Mouse (Mus musculus) adrenal gland, adult 8-10 months (tissue): ENCODE results near the gene Ppil6. TPM values are rescaled to one million over a fixed set of nuclear protein-coding genes. Genes with fewer than 3 reads are reported as not detected.

Experiments used
- DNase-seq: peaks from one replicate; pipeline ENCODE4 v3.0.0; 2022
- total RNA-seq, 4 experiments: library from RNA; stranded (reverse); gene quantifications; 2 replicates each; pipeline ENCODE4 v1.2.4; 2022

Ppil6 gene
- total RNA-seq, 4 experiments from 2014 or later = 0.77 to 1.7 (median 1.4) TPM; not detected in 1

DNA sequence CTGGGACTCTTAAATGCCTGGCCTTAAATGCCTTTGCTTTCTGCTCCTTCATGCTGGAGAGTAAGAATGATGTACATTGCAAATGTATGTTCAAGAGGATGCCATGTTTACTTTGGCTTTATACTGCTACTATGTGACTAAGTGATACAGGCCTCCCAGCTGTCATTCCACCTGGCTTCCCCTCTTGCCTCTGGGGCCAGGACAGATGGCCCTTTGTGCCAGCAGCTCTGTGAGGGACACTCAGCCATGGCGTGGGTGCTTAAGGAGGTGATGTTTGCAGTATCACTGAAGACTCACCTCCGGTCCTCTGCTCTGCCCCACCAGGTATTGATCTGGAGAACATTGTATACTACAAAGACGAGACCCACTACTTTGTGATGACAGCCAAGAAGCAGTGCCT is 10.3 kb upstream of the Ppil6 start:
- DNase-seq = no peak

DNA sequence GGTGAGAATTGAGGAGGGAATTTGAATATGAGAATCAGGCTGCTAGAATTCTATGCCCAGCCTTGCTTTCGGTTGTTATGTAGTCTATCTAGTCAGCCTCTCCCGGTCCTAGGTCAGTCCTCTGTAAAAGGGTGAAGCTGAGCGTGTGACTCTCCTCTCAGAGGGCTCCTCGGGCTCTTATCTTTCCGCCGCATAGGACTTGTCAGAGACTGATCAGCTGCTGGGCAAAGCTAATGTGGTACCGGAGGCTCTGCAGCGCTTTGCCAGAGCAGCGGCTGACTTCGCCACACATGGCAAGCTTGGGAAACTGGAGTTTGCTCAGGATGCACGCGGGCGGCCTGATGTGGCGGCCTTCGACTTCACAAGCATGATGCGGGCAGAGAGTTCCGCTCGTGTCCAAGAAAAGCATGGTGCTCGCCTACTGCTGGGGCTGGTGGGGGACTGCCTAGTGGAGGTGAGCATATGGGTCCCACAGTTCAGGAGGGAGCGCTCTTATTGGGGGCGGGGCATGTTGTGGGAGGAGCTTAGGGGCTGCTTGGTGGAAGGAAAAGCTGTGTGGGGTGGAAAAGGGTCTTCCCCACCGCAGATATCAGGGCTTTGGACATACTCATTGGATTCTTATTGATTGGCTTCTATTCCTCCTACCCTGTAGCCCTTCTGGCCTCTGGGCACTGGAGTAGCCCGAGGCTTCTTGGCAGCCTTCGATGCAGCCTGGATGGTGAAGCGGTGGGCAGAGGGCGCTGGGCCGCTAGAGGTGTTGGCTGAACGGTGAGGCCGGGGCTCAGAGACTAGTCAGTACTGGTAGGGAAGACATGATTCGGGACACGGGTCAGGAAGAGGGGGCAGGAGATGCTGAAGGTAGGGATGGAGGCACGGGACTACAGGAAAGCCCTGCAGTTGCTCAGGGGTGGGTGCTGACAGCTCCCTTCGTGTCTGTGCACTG is 9.0 kb upstream of the Ppil6 start:
- DNase-seq = no peak

DNA sequence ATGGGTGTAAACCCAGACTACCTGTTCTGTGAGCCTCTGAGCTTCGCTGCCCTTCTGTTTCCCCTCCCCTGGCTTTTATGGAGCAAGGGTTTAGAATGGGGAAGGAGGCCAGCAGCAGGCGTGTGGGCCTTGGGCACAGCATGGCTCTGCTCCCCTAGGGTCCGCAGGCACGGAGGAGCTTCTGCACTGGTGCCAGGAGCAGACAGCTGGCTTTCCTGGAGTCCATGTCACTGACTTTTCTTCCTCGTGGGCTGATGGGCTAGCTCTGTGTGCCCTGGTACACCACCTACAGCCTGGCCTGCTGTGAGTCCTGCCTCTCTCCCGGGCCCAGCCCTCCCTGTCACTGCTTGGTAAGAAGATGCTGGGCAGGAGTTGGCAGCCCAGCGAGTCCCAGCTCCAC is 7.8 kb upstream of the Ppil6 start:
- DNase-seq = no peak

- DNase-seq = no peak
These were observed 4.5 kb upstream of the Ppil6 start for GRCm38 (mm10) chr10:41485778-41486177.

GRCm38 (mm10) chr10:41486506-41487170 is 3.6 kb upstream of the Ppil6 start:
- no peak for DNase-seq

GRCm38 (mm10) chr10:41488877-41489276 is 1.4 kb upstream of the Ppil6 start:
- DNase-seq = no peak

DNA sequence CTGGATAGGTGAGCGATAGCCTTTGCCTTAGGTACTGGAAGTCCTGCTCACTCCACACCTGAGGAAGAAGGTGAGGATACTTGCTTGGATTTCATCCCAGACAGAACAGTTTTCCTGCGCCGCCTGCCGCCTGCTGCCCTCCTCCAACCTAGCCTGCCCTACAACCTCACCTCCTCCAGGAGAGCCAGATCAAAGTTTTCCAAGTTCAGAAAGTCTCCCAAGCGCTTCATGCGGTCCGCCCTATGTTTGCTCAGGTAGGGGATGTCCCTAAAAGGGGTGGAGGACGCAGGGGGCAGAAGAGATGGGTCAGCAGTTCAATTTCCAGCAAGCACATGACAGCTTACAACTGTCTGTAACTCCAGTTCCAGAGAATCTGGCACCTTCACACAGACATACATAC is 945 bp upstream of the Ppil6 start:
- DNase-seq = no peak

DNA sequence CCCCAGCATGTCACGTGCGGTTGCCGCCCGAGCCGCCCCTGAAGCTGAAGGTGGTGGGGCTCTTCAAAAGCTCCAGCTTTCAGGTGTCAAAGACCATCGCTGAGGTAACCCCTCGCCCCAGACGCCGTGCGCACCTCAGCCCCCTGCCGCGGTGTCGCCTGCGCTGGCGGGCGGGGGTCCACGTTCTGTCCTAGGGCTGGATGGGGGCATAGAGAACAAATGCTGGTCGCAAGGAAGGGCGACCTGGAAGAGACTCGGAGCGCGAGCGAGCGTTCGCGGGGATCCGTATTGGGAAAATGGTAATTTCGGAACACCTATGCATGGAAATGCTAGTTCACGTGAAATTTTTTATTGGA is 257 bp downstream of the Ppil6 start:
- DNase-seq = no peak

GRCm38 (mm10) chr10:41491111-41491510 is 872 bp downstream of the Ppil6 start:
- DNase-seq = no peak

DNA sequence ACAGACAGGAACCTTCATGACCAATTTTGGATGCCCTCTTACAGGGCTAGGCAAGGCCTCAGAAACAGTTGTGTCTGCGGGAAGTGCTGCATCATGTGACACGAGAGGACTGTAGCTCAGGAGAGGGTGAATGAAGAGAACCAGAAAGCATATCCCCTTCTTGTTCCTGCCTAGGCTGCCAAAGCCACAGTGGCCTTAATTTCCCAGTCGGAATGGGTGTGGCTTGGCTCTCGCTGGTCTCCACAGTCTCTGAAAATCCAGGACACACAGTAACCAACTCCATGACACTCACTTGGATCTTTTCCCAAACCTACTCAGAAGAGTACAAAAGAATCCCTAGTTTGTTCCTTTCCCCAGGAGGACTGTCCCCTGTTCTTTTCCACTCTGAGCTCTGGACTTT is 10.7 kb downstream of the Ppil6 start:
- peak; percentile 39 for DNase-seq

GRCm38 (mm10) chr10:41504996-41505395 is 14.8 kb downstream of the Ppil6 start:
- no peak for DNase-seq

GRCm38 (mm10) chr10:41505446-41505845 is 15.2 kb downstream of the Ppil6 start:
- peak; percentile 52 for DNase-seq

DNA sequence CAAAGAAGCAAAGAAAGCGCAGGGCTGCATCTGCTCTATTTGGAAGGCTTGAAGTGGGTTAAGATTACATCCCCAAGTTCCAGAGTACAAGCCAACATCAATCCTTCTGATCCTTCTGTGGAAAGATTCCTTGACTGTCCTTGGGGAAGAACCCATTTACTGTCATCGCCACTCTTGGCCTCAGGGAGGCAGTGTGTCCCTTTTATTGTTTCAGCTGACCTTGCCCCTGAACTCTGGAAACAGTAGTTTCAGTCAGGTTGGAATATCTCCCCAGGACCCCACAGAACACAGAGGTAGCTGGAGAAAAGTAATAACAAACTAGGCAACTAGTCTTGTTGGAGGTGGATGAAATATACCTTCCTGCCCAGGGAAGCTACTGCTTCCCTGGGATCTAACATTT is 18.9 kb downstream of the Ppil6 start:
- no peak for DNase-seq

GRCm38 (mm10) chr10:41514301-41514700 is 24.1 kb downstream of the Ppil6 start:
- no peak for DNase-seq

DNA sequence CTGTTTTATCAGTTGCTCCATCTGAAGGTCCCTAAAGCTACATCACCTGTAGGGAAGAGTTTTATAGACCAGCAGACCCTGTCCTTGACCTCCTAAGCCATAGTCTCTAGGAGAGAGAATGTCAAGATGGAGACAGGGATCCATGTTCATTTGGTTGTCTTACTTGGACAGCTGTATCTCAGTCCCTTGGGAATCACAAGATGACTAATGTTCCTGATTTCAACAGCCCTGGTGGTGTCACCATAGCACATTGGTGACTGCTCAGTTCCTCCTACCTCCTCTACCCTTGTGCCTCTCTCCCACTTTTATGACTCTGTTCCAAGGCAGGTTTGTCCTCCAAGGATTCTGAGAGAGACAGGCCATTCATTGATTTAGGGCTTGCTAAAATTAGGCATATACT is 24.7 kb downstream of the Ppil6 start:
- no peak for DNase-seq

DNA sequence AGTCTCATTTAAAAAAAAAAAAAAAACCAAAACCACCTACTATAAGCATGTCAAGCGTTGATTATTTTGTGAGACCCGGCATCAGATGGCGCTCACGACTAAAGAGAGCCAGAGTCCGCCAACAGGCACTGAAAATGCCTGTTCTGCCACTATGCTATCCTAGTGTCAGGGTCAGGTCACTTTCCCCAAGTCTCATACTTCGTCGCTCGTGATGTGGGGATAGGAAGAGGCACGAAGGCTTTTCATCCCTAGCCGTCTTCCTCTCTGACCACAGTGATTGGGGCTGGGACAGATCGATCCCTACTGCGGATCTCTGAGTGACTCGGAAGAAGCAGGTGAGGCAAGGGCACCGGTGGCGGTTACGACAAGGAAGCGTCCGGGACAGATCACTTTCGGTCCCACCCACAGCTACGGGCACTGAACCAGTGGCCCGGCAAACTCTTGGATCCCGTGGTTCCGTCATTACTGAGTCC is 28.3 kb downstream of the Ppil6 start:
- peak; percentile 76 for DNase-seq

DNA sequence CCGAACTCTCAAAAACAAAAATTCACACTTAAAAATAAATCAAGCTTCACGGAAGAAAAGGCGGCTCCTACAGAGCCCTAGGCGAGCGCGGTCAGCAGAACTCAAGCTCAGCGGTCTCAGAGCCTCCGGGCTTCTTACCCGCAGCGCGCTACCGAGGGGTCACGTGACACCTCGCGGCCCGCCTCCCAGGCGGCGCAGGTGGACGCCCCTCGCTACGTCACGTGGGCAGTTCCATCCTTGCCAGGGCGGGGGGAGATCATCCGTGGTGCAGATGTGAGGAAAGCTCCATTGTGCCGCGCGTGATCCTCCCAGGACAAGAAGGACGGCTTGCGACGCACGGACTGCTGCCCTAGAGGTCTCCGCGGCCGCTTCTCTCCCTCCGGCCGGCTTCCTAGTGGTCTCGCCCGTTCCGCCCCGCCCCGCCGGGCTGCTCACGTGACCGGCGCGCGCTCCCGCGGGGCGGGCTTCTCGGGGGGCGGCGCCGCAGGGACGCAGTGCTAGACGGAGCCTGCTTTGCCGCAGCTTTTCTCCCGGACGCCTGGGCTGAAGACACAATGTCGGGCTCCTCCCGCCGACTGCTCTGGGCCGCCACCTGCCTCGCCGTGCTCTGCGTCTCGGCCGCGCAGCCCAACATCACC is 28.9 kb downstream of the Ppil6 start, which contains the start of gene Cd164:
TSS of gene Cd164 (plus strand) at position 434 of the 638 bp plus-strand sequence.
- peak; percentile 85 for DNase-seq

DNA sequence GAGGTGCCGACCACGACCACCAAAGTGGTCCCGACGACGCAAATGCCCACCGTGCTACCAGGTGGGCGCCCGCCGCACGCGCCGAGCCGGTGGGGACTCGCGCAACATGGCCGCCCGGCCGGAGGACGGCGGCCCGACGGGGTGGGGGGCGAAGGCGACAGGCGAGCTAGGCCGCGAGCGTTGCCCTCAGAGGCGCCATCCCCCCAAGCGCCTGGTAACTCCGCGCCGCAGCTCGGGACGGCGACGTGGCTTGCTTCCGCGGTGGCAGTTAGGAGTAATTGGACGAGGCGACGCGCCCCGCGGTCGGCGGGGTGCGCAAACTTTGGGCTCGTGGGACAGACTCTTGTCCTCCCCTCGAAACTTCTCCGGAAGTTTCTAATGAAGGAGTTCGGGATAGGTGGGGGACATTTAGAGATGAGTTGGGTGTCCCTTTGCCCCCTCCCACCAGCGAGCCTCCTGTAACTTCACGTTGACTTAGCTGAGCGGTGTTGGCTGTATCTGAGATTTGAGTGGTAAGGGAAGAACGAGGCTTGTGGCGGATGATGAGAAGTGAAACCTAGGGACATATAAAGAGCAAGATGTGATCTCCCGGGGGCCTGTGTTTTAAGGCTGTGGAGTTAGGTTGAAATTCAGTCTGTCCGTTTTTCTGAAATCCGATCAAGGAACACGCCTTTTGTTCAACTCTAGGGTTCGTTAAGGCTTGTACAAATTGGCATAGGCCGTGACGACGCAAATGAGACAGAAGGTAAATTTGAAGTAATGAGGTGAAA is 29.6 kb downstream of the Ppil6 start:
- peak; percentile 41 for DNase-seq

DNA sequence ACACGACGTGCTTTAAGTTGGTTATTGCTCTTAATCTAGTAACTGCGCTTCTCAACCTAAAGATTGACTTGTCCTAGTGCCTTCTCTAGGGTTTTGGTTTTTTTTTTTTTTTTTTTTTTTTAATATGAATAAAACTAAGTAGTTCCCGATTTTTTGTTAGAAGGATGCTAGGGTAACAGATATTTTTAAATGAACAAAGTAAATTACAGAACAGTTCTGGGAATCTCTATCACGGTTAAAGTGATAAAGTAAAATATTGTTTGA is 30.1 kb downstream of the Ppil6 start:
- DNase-seq = no peak

DNA sequence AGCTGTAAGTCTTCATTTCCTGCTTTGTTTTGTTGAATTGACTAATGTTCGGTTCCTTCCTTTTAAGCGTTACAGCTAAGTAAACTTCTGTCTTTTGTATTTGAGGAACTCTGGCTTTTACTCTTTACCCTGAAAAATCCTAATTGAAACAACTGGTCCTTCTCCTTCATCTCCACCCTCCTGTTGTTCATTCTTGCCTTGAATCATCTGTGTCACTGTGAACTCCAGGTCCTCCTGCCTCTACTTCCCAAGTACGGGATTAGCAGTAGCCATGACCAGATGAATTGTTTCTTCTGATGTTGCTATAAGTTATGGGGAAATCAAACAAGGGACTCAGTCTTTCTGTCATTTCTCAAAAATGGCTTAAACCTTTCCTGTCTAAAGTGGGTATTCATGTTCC is 33.1 kb downstream of the Ppil6 start:
- DNase-seq = no peak

GRCm38 (mm10) chr10:41525696-41526095 is 35.5 kb downstream of the Ppil6 start:
- DNase-seq = no peak

DNA sequence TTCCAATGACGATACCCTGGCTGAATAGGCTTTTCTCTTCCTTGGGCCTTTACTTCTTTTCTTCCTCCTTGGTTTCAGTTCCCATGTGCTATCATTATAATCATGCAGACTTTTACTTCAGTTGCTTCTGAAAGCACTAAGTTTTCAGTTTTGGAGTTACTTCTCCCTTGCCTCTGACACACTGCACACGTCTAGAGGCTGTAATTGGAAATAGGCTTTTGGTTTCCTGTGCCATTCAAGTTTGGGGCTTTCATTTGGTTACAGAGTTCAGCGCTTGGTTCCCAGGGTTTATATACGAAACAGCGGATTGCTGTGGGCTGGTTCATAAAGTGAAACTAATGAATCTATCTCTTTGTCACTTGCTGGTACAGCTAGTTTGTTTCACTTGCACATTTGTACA is 39.7 kb downstream of the Ppil6 start:
- DNase-seq = no peak

GRCm38 (mm10) chr10:41535991-41536390 is 45.8 kb downstream of the Ppil6 start:
- no peak for DNase-seq
